Mouse (Mus musculus): ENCODE data around the gene Trp53tg5. TPM values are rescaled to one million over a fixed set of nuclear protein-coding genes. Genes with fewer than 3 reads are reported as not detected.

Gene Trp53tg5
- not detected in 2 replicates for total RNA-seq (2023)

GRCm38 (mm10) chr2:164473624-164474023, at the start of gene Trp53tg5:
Gene Trp53tg5 (minus strand): TSS chr2:164473724.

GRCm38 (mm10) chr2:164496847-164497690, 23.5 kb upstream of the Trp53tg5 start, which contains the start of gene Pigt:
Gene Pigt (plus strand): TSS chr2:164497520.

GRCm38 (mm10) chr2:164485681-164486257, 12.2 kb upstream of the Trp53tg5 start, which contains the start of gene Dbndd2:
Gene Dbndd2 (plus strand): TSS chr2:164486106.

GRCm38 (mm10) chr2:164460745-164461551, 12.6 kb downstream of the Trp53tg5 start, which contains the start of gene Gm20458:
Gene Gm20458 (plus strand): TSS chr2:164460967.

GRCm38 (mm10) chr2:164456864-164457300, 16.6 kb downstream of the Trp53tg5 start, which contains the start of gene Sys1:
Gene Sys1 (plus strand): TSS chr2:164456964.

GRCm38 (mm10) chr2:164443460-164444000, 30.0 kb downstream of the Trp53tg5 start, which contains the start of gene Sdc4:
Gene Sdc4 (minus strand): TSS chr2:164443887.

Other genes starting within 250 kb of the Trp53tg5 start
- not detected in 2 replicates for gene Svs2, start 235.3 kb downstream of the Trp53tg5 start, total RNA-seq (2023)
- not detected in 2 replicates for gene Svs3b, start 217.1 kb downstream of the Trp53tg5 start, total RNA-seq (2023)
- gene Svs4, start 195.3 kb downstream of the Trp53tg5 start, total RNA-seq (2023), result not detected in 2 replicates
- not detected in 2 replicates for gene Svs3a, start 184.5 kb downstream of the Trp53tg5 start, total RNA-seq (2023)
- not detected in 2 replicates for gene Svs6, start 157.0 kb downstream of the Trp53tg5 start, total RNA-seq (2023)
- gene Svs5, start 141.0 kb downstream of the Trp53tg5 start, total RNA-seq (2023), result not detected in 2 replicates
- gene Slpi, start 84.6 kb downstream of the Trp53tg5 start, total RNA-seq (2023), result 705 and 906 TPM in 2 replicates
- gene Rbpjl, start 70.6 kb downstream of the Trp53tg5 start, total RNA-seq (2023), result not detected in 2 replicates
- gene Matn4, start 68.6 kb downstream of the Trp53tg5 start, total RNA-seq (2023), result not detected in 2 replicates
- 1.4 and 5.3 TPM in 2 replicates for gene Sdc4, start 29.8 kb downstream of the Trp53tg5 start, total RNA-seq (2023)
- 32.7 and 33.5 TPM in 2 replicates for gene Sys1, start 16.8 kb downstream of the Trp53tg5 start, total RNA-seq (2023)
- 0.63 TPM in 1 of 2 replicates, not detected in the other for gene Gm20458, start 12.8 kb downstream of the Trp53tg5 start, total RNA-seq (2023)
- 2.1 and 3.2 TPM in 2 replicates for gene Dbndd2, start 12.4 kb upstream of the Trp53tg5 start, total RNA-seq (2023)
- gene Pigt, start 23.8 kb upstream of the Trp53tg5 start, total RNA-seq (2023), result 42.1 and 46.4 TPM in 2 replicates
- gene Wfdc2, start 88.7 kb upstream of the Trp53tg5 start, total RNA-seq (2023), result not detected in 2 replicates
- not detected in 2 replicates for gene Spint3, start 99.7 kb upstream of the Trp53tg5 start, total RNA-seq (2023)
- gene Wfdc6a, start 111.7 kb upstream of the Trp53tg5 start, total RNA-seq (2023), result not detected in 2 replicates
- not detected in 2 replicates for gene Eppin, start 119.9 kb upstream of the Trp53tg5 start, total RNA-seq (2023)
- gene Wfdc6b, start 139.8 kb upstream of the Trp53tg5 start, total RNA-seq (2023), result not detected in 2 replicates
- not detected in 2 replicates for gene Wfdc8, start 139.9 kb upstream of the Trp53tg5 start, total RNA-seq (2023)
- gene Wfdc16, start 165.1 kb upstream of the Trp53tg5 start, total RNA-seq (2023), result not detected in 2 replicates
- gene Wfdc10, start 182.3 kb upstream of the Trp53tg5 start, total RNA-seq (2023), result 7.5 and 8.1 TPM in 2 replicates
- gene Wfdc9, start 182.9 kb upstream of the Trp53tg5 start, total RNA-seq (2023), result not detected in 2 replicates
- not detected in 2 replicates for gene Wfdc11, start 200.4 kb upstream of the Trp53tg5 start, total RNA-seq (2023)
- not detected in 2 replicates for gene Wfdc13, start 211.4 kb upstream of the Trp53tg5 start, total RNA-seq (2023)
- not detected in 2 replicates for gene Spint4, start 224.8 kb upstream of the Trp53tg5 start, total RNA-seq (2023)
- not detected in 2 replicates for gene Spint5, start 241.6 kb upstream of the Trp53tg5 start, total RNA-seq (2023)